Mouse (Mus musculus) embryonic facial prominence, embryonic 12.5 days (tissue): ENCODE measurements around the gene Ggact. TPM values are rescaled to one million over a fixed set of nuclear protein-coding genes. Genes with fewer than 3 reads are reported as not detected.

Experiments used
- ATAC-seq: fragments of 200-750 bp; cut with Nextera tagmentation; 2 replicates; pipeline ENCODE4 v1.8.0; 2017; ENCODE audit not compliant: insufficient number of reproducible peaks, insufficient read depth, low FRiP score, low TSS enrichment
- H3K27ac ChIP-seq: fragments of 300-500 bp; sonication (generic); 2 replicates; pipeline ENCODE4 v1.5.1; 2016; ENCODE audit warnings: mild to moderate bottlenecking
- H3K27me3 ChIP-seq: fragments of 300-500 bp; sonication (generic); 2 replicates; pipeline ENCODE4 v1.6.1; 2016; ENCODE audit warnings: mild to moderate bottlenecking, moderate library complexity
- H3K36me3 ChIP-seq: fragments of 300-500 bp; sonication (generic); 2 replicates; pipeline ENCODE4 v1.6.1; 2016; ENCODE audit warnings: mild to moderate bottlenecking
- H3K4me1 ChIP-seq: fragments of 300-500 bp; sonication (generic); 2 replicates; pipeline ENCODE4 v1.6.1; 2016
- H3K4me2 ChIP-seq: fragments of 300-500 bp; sonication (generic); replicated peaks from 2 replicates; pipeline ENCODE4 v1.6.1; 2016; ENCODE audit warnings: mild to moderate bottlenecking, moderate library complexity
- H3K4me3 ChIP-seq: fragments of 300-500 bp; sonication (generic); 2 replicates; pipeline ENCODE4 v1.5.1; 2016; ENCODE audit warnings: mild to moderate bottlenecking
- H3K9ac ChIP-seq: fragments of 300-500 bp; sonication (generic); 2 replicates; pipeline ENCODE4 v1.6.1; 2016; ENCODE audit warnings: mild to moderate bottlenecking, moderate library complexity
- H3K9me3 ChIP-seq: fragments of 300-500 bp; sonication (generic); 2 replicates; pipeline ENCODE4 v1.6.1; 2016; ENCODE audit warnings: mild to moderate bottlenecking, moderate library complexity
- WGBS: fragments of 180-500 bp; shearing (Covaris S2); methylation state at CpG from one replicate; pipeline ENCODE4 v1.1.7; 2016; 5-methylcytosine and 5-hydroxymethylcytosine counted together
- polyA plus RNA-seq: library from polyadenylated mRNA; unstranded; fragments of >200 nt; fragmentation: Nextera tagmentation; extraction: Ambion mirVana; gene quantifications from 2 replicates; pipeline ENCODE4 v1.2.1, GENCODE M21; 2016

Ggact gene
- polyA plus RNA-seq, 1 experiment from 2014 or later, result 10.5 TPM

- Histone ChIP-seq H3K9ac (no peak overlapping the region), H3K27ac (peak overlapping the region; percentile 38; the same call in 1 of the 2 replicates), H3K27me3 (no peaks in the 10 kb centered on the region), H3K4me1 (peaks cover 27% of the 10 kb centered on the region), H3K9me3 (no peaks in the 10 kb centered on the region), H3K36me3 (no peaks in the 10 kb centered on the region), H3K4me2 (no peak overlapping the region), H3K4me3 (no peak overlapping the region)
- 28% methylated on average over 2 of the region's 2 CpGs for WGBS
- ATAC-seq, result no peak
Observed at GRCm38 (mm10) chr14:122881699-122882098, 31.9 kb downstream of the Ggact start.

GRCm38 (mm10) chr14:122880291-122880690, 33.3 kb downstream of the Ggact start:
- no peak for ATAC-seq
- no peak overlapping the region for H3K9ac ChIP-seq
- no peaks in the 10 kb centered on the region for H3K36me3 ChIP-seq
- H3K27ac ChIP-seq, result no peak overlapping the region
- H3K4me3 ChIP-seq, result no peak overlapping the region
- H3K4me1 ChIP-seq, result peaks cover 30% of the 10 kb centered on the region
- no peak overlapping the region for H3K4me2 ChIP-seq
- no peaks in the 10 kb centered on the region for H3K9me3 ChIP-seq
- no peaks in the 10 kb centered on the region for H3K27me3 ChIP-seq
- 77% methylated on average over 7 of the region's 7 CpGs for WGBS

GRCm38 (mm10) chr14:122877787-122878186, 35.8 kb downstream of the Ggact start:
- H3K4me1 ChIP-seq, result peaks cover 18% of the 10 kb centered on the region
- 88% methylated on average over 3 of the region's 3 CpGs for WGBS
- no peak for ATAC-seq
- H3K4me2 ChIP-seq, result no peak overlapping the region
- H3K27me3 ChIP-seq, result no peaks in the 10 kb centered on the region
- H3K9me3 ChIP-seq, result no peaks in the 10 kb centered on the region
- H3K27ac ChIP-seq, result no peak overlapping the region
- H3K36me3 ChIP-seq, result no peaks in the 10 kb centered on the region
- H3K4me3 ChIP-seq, result no peak overlapping the region
- no peak overlapping the region for H3K9ac ChIP-seq

- ATAC-seq, result no peak
- H3K27me3 ChIP-seq, result no peaks in the 10 kb centered on the region
- 66% methylated on average over 7 of the region's 7 CpGs for WGBS
Observed at GRCm38 (mm10) chr14:122876723-122877122, 36.8 kb downstream of the Ggact start.

DNA sequence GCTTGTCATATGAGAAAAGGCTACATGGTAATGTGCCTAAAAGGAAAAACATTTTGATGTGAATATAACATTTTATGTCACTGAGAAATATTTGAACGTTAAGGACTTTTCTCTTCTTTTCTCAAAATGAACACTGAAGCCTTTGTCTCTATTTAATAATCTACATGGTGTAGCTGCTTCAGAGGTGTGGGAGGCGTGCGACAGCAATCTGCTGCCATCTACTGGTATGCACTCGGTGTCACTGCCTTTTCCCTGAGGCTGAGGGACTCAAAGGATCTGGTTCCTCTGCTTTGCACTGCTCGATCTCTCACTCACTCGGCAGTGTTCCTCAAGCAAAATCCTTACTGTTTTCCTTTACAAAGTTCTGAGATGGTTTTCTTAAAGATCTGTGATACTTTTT, 37.4 kb downstream of the Ggact start:
- H3K27me3 ChIP-seq, result no peaks in the 10 kb centered on the region
- H3K9me3 ChIP-seq, result no peaks in the 10 kb centered on the region
- no peak overlapping the region for H3K4me2 ChIP-seq
- no peak overlapping the region for H3K27ac ChIP-seq
- WGBS, result under 1% methylated on average over 6 of the region's 6 CpGs
- H3K4me3 ChIP-seq, result no peak overlapping the region
- H3K9ac ChIP-seq, result no peak overlapping the region
- peak; percentile 87 for ATAC-seq
- 0 out of 2 replicates have a peak, but pooled peaks cover 3% of the 10 kb centered on the region for H3K4me1 ChIP-seq
- H3K36me3 ChIP-seq, result no peaks in the 10 kb centered on the region

More at GRCm38 (mm10) chr14:122876723-122877122, 36.8 kb downstream of the Ggact start:
- no peaks in the 10 kb centered on the region for H3K9me3 ChIP-seq
- no peak overlapping the region for H3K4me2 ChIP-seq
- no peak overlapping the region for H3K27ac ChIP-seq
- H3K9ac ChIP-seq, result no peak overlapping the region
- H3K4me3 ChIP-seq, result no peak overlapping the region
- H3K4me1 ChIP-seq, result peaks cover 7% of the 10 kb centered on the region
- H3K36me3 ChIP-seq, result no peaks in the 10 kb centered on the region

GRCm38 (mm10) chr14:122875636-122876035, 37.9 kb downstream of the Ggact start:
- Histone ChIP-seq H3K27ac (no peak overlapping the region), H3K9ac (no peak overlapping the region), H3K36me3 (no peaks in the 10 kb centered on the region), H3K27me3 (no peaks in the 10 kb centered on the region), H3K9me3 (no peaks in the 10 kb centered on the region), H3K4me3 (no peak overlapping the region), H3K4me1 (0 out of 2 replicates have a peak, but pooled peaks cover 3% of the 10 kb centered on the region), H3K4me2 (no peak overlapping the region)
- ATAC-seq, result no peak
- 46% methylated on average over 6 of the region's 6 CpGs for WGBS

GRCm38 (mm10) chr14:122875056-122875455, 38.5 kb downstream of the Ggact start:
- no peak overlapping the region for H3K27ac ChIP-seq
- 66% methylated on average over 8 of the region's 8 CpGs for WGBS
- no peak overlapping the region for H3K9ac ChIP-seq
- H3K27me3 ChIP-seq, result no peaks in the 10 kb centered on the region
- no peak overlapping the region for H3K4me3 ChIP-seq
- H3K4me2 ChIP-seq, result no peak overlapping the region
- 0 out of 2 replicates have a peak, but pooled peaks cover 3% of the 10 kb centered on the region for H3K4me1 ChIP-seq
- ATAC-seq, result no peak
- no peaks in the 10 kb centered on the region for H3K36me3 ChIP-seq
- H3K9me3 ChIP-seq, result no peaks in the 10 kb centered on the region

GRCm38 (mm10) chr14:122872612-122873011, 40.9 kb downstream of the Ggact start:
- Histone ChIP-seq H3K4me3 (no peak overlapping the region), H3K4me1 (0 out of 2 replicates have a peak, but pooled peaks cover 3% of the 10 kb centered on the region), H3K27me3 (no peaks in the 10 kb centered on the region), H3K9me3 (no peaks in the 10 kb centered on the region), H3K36me3 (no peaks in the 10 kb centered on the region), H3K4me2 (no peak overlapping the region), H3K9ac (no peak overlapping the region), H3K27ac (no peak overlapping the region)
- WGBS, result 72% methylated on average over 6 of the region's 6 CpGs
- ATAC-seq, result no peak

GRCm38 (mm10) chr14:122871841-122872580, 41.5 kb downstream of the Ggact start:
- no peak for ATAC-seq
- H3K9ac ChIP-seq, result no peak overlapping the region
- H3K27ac ChIP-seq, result no peak overlapping the region
- no peaks in the 10 kb centered on the region for H3K27me3 ChIP-seq
- no peaks in the 10 kb centered on the region for H3K36me3 ChIP-seq
- H3K4me1 ChIP-seq, result 0 out of 2 replicates have a peak, but pooled peaks cover 3% of the 10 kb centered on the region
- H3K4me3 ChIP-seq, result no peak overlapping the region
- no peaks in the 10 kb centered on the region for H3K9me3 ChIP-seq
- 50% methylated on average over 4 of the region's 4 CpGs for WGBS
- no peak overlapping the region for H3K4me2 ChIP-seq

DNA sequence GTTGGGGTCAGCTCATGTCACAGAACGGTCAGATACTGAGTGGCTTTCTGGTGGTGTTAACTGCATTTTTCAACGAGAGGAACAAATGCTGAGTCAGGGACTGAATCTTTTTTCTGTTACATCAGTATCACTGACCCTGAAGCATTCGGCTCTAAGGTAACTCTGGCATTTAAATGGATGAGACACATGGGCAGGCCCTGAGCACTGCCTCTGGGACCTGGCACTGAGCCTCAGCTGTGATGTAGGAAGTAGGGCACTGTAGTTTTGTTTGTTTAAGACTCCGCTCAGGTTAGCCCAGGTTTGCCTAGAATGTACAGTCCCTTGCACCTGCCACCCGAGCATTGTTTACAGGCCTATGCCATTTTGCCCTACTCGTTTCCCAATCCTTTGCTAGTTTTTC, 43.7 kb downstream of the Ggact start:
- Histone ChIP-seq H3K4me3 (no peak overlapping the region), H3K36me3 (no peaks in the 10 kb centered on the region), H3K27ac (no peak overlapping the region), H3K4me2 (no peak overlapping the region), H3K9ac (no peak overlapping the region), H3K27me3 (no peaks in the 10 kb centered on the region), H3K4me1 (no peaks in the 10 kb centered on the region), H3K9me3 (no peaks in the 10 kb centered on the region)
- no peak for ATAC-seq
- WGBS, result 72% methylated on average over 6 of the region's 6 CpGs

DNA sequence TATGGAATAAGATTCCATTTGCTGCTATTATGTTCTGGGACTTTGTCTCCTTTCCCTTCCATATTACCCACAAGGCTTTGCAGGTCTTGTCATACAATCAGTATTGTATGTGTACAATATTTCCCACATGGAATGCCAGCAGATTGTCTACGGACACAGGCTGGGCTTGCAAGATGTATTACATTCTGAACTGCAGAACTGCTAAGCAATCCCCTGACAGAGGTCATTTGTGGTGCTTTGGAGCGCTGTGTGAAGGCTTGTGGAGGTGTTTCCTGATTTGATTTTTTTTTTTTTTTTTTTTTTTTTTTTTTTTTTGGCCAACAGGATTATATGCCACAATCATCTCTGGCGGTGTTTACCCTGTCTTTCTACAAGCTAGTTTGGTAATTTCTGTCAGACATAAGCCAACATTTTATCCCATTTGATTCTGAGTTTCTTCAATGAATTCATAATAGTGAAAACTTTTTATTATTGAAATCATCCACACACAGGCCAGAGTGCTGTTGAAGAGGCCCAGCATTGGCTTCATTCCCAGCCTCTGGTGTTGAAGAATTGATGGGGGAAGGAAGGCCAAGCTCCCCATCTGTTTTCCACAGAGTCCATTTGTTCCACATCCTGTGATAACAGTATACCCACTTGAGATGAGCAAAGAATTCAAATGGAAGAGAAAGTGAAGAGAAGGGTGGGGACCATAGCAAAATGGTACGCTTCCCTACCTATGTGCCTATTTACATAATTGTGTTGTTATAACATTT, 45.8 kb downstream of the Ggact start:
- Histone ChIP-seq H3K4me1 (no peaks in the 10 kb centered on the region), H3K27ac (no peak overlapping the region), H3K9me3 (no peaks in the 10 kb centered on the region), H3K4me2 (no peak overlapping the region), H3K9ac (no peak overlapping the region), H3K36me3 (no peaks in the 10 kb centered on the region), H3K4me3 (no peak overlapping the region), H3K27me3 (no peaks in the 10 kb centered on the region)
- 67% methylated on average over 4 of the region's 4 CpGs for WGBS
- ATAC-seq, result no peak
